8 mouse cellular contexts compared by ENCODE assay signal in genomic region chr15:80233053-80233452, GRCm38 (mm10). TPM values are rescaled to one million over a fixed set of nuclear protein-coding genes. Genes with fewer than 3 reads are reported as not detected.
DNase-seq lines count a peak whose midpoint lies in the region; ATAC-seq and TF ChIP-seq lines count a peak whose summit lies in the region.

No protein-coding gene starts in this region.

- TF ChIP-seq EP300 in lung, postnatal 0 days (IDR thresholded peaks at IDR 0.05), result no peak

- TF ChIP-seq CTCF in lung, postnatal 0 days (IDR thresholded peaks at IDR 0.05), result no peak
- no peak for TF ChIP-seq CTCF in small intestine, adult 2 months (IDR thresholded peaks at IDR 0.05; ENCODE audit: extremely low read depth, insufficient read length, insufficient replicate concordance, low read depth, low read length)

- no peak for ATAC-seq in erythroblast, adult 5-6 weeks (replicated peaks; ENCODE audit: low FRiP score, poor library complexity, severe bottlenecking)
- no peak for ATAC-seq in lung, postnatal 0 days
- ATAC-seq in limb, embryonic 13.5 days (ENCODE audit: low FRiP score, low read depth), result no peak

- DNase-seq in lung, postnatal 0 days (ENCODE audit: low spot score), result no peak
- no peak for DNase-seq in lung, postnatal 14 days
- DNase-seq in retina, embryonic 14.5 days (ENCODE audit: low spot score), result no peak
- no peak for DNase-seq in cerebellum, adult 8-10 months

- peak overlapping the region; percentile 81 for H3K27ac ChIP-seq in lung, postnatal 0 days (ENCODE audit: low read length)
- peak overlapping the region; percentile 85; the same call in 1 of the 2 replicates for H3K27ac ChIP-seq in limb, embryonic 13.5 days
- 0 out of 2 replicates have a peak overlapping the region, but pooled peaks have one; percentile 72 for H3K27ac ChIP-seq in small intestine, adult 2 months (ENCODE audit: insufficient read depth, low read depth, low read length)

- no peaks in the 10 kb centered on the region for H3K27me3 ChIP-seq in erythroblast, embryonic 14.5 days (ENCODE audit: control insufficient read depth)
- H3K27me3 ChIP-seq in lung, postnatal 0 days (replicated peaks; ENCODE audit: insufficient read depth, low read length), result no peaks in the 10 kb centered on the region
- H3K27me3 ChIP-seq in limb, embryonic 13.5 days, result no peaks in the 10 kb centered on the region
- no peaks in the 10 kb centered on the region for H3K27me3 ChIP-seq in small intestine, adult 2 months (ENCODE audit: control insufficient read depth, insufficient read depth, low read length)

- TF ChIP-seq POLR2A in small intestine, adult 2 months (IDR thresholded peaks at IDR 0.05; ENCODE audit: low read depth, low read length), result no peak

- H3K9ac ChIP-seq in lung, postnatal 0 days (replicated peaks; ENCODE audit: low read depth), result 0 out of 2 replicates have a peak overlapping the region, but pooled peaks have one; percentile 23
- 0 out of 2 replicates have a peak overlapping the region, but pooled peaks have one; percentile 39 for H3K9ac ChIP-seq in limb, embryonic 13.5 days

- 64% methylated on average over 4 of the region's 4 CpGs for WGBS in lung, postnatal 0 days
- WGBS in limb, embryonic 13.5 days, result 53% methylated on average over 4 of the region's 4 CpGs
- WGBS in small intestine, adult 2 months, result 82% methylated on average over 4 of the region's 4 CpGs

- peaks cover 48% of the 10 kb centered on the region for H3K4me1 ChIP-seq in erythroblast, embryonic 14.5 days (ENCODE audit: control insufficient read depth)
- peaks cover 13% of the 10 kb centered on the region; the same call in 1 of the 2 replicates for H3K4me1 ChIP-seq in lung, postnatal 0 days (ENCODE audit: insufficient read depth, low read depth, low read length)
- peaks cover 15% of the 10 kb centered on the region; the same call in 1 of the 2 replicates for H3K4me1 ChIP-seq in limb, embryonic 13.5 days
- H3K4me1 ChIP-seq in small intestine, adult 2 months (ENCODE audit: control insufficient read depth, insufficient read depth, insufficient read length, low read length), result peaks cover 2% of the 10 kb centered on the region; the same call in 1 of the 2 replicates

- H3K9me3 ChIP-seq in erythroblast, embryonic 14.5 days (ENCODE audit: control insufficient read depth, low read length), result no peaks in the 10 kb centered on the region
- H3K9me3 ChIP-seq in lung, postnatal 0 days (ENCODE audit: low read length), result no peaks in the 10 kb centered on the region
- H3K9me3 ChIP-seq in limb, embryonic 13.5 days, result no peaks in the 10 kb centered on the region

- H3K4me3 ChIP-seq in erythroblast, embryonic 14.5 days (replicated peaks), result peak overlapping the region; percentile 98
- H3K4me3 ChIP-seq in lung, postnatal 0 days (ENCODE audit: low read depth, low read length), result no peak overlapping the region
- peak overlapping the region; percentile 95 for H3K4me3 ChIP-seq in limb, embryonic 13.5 days
- H3K4me3 ChIP-seq in small intestine, adult 2 months (ENCODE audit: low read depth, low read length), result no peak overlapping the region

- peak overlapping the region; percentile 71; the same call in 1 of the 2 replicates for H3K4me2 ChIP-seq in lung, postnatal 0 days (replicated peaks; ENCODE audit: low read depth, low read length)
- H3K4me2 ChIP-seq in limb, embryonic 13.5 days (replicated peaks), result peak overlapping the region; percentile 87

- peaks cover 30% of the 10 kb centered on the region for H3K36me3 ChIP-seq in erythroblast, embryonic 14.5 days (ENCODE audit: control insufficient read depth)
- 0 out of 2 replicates have a peak, but pooled peaks cover 7% of the 10 kb centered on the region for H3K36me3 ChIP-seq in lung, postnatal 0 days (ENCODE audit: insufficient read depth, low read length)
- H3K36me3 ChIP-seq in limb, embryonic 13.5 days, result peaks cover 26% of the 10 kb centered on the region
- peaks cover 20% of the 10 kb centered on the region for H3K36me3 ChIP-seq in small intestine, adult 2 months (ENCODE audit: control insufficient read depth, insufficient read depth, low read length)

RNA-seq across cellular contexts. Expression of gene Mief1, which starts 0.8 kb away (rescaled TPM):
- 1.5 and 1.7 TPM in 2 replicates for polyA plus RNA-seq in erythroblast, embryonic 14.5 days (2012)
- total RNA-seq in erythroblast, adult 5-6 weeks (2015; ENCODE audit: low replicate concordance), result 6.5 and 7.7 TPM in 2 replicates
- total RNA-seq in erythroblast, adult 5-6 weeks (2017; ENCODE audit: low replicate concordance), result 17.8 and 18.8 TPM in 2 replicates
- polyA plus RNA-seq in lung, postnatal 0 days (2015; fragmentation: Nextera tagmentation; extraction: Ambion mirVana), result 13.2 and 13.7 TPM in 2 replicates
- 32.7 and 35.0 TPM in 2 replicates for polyA plus RNA-seq in limb, embryonic 13.5 days (2015; fragmentation: Nextera tagmentation; extraction: Ambion mirVana)
- 9.4 and 16.7 TPM in 2 replicates for polyA plus RNA-seq in small intestine, adult 2 months (2012; rRNA removed)

RNA-seq across cellular contexts. Expression of gene AC140267.1, which starts 2.6 kb away (rescaled TPM):
- polyA plus RNA-seq in erythroblast, embryonic 14.5 days (2012), result not detected in 2 replicates
- not detected in 2 replicates for total RNA-seq in erythroblast, adult 5-6 weeks (2015; ENCODE audit: low replicate concordance)
- total RNA-seq in erythroblast, adult 5-6 weeks (2017; ENCODE audit: low replicate concordance), result not detected in 2 replicates
- polyA plus RNA-seq in lung, postnatal 0 days (2015; fragmentation: Nextera tagmentation; extraction: Ambion mirVana), result not detected in 2 replicates
- not detected in 2 replicates for polyA plus RNA-seq in limb, embryonic 13.5 days (2015; fragmentation: Nextera tagmentation; extraction: Ambion mirVana)
- not detected in 2 replicates for polyA plus RNA-seq in small intestine, adult 2 months (2012; rRNA removed)

RNA-seq across cellular contexts. Expression of gene Atf4, which starts 21.9 kb away (rescaled TPM):
- 65.1 and 68.9 TPM in 2 replicates for polyA plus RNA-seq in erythroblast, embryonic 14.5 days (2012)
- 86.3 and 108 TPM in 2 replicates for total RNA-seq in erythroblast, adult 5-6 weeks (2015; ENCODE audit: low replicate concordance)
- total RNA-seq in erythroblast, adult 5-6 weeks (2017; ENCODE audit: low replicate concordance), result 148 and 150 TPM in 2 replicates
- 113 and 115 TPM in 2 replicates for polyA plus RNA-seq in lung, postnatal 0 days (2015; fragmentation: Nextera tagmentation; extraction: Ambion mirVana)
- 124 and 134 TPM in 2 replicates for polyA plus RNA-seq in limb, embryonic 13.5 days (2015; fragmentation: Nextera tagmentation; extraction: Ambion mirVana)
- polyA plus RNA-seq in small intestine, adult 2 months (2012; rRNA removed), result 127 and 274 TPM in 2 replicates

RNA-seq across cellular contexts. Expression of gene Rps19bp1, which starts 31.1 kb away (rescaled TPM):
- 6.6 and 8.7 TPM in 2 replicates for polyA plus RNA-seq in erythroblast, embryonic 14.5 days (2012)
- total RNA-seq in erythroblast, adult 5-6 weeks (2015; ENCODE audit: low replicate concordance), result 15.4 and 16.5 TPM in 2 replicates
- 5.0 and 10.1 TPM in 2 replicates for total RNA-seq in erythroblast, adult 5-6 weeks (2017; ENCODE audit: low replicate concordance)
- polyA plus RNA-seq in lung, postnatal 0 days (2015; fragmentation: Nextera tagmentation; extraction: Ambion mirVana), result 34.7 and 36.1 TPM in 2 replicates
- polyA plus RNA-seq in limb, embryonic 13.5 days (2015; fragmentation: Nextera tagmentation; extraction: Ambion mirVana), result 58.9 and 59.3 TPM in 2 replicates
- 19.1 and 19.3 TPM in 2 replicates for polyA plus RNA-seq in small intestine, adult 2 months (2012; rRNA removed)

RNA-seq across cellular contexts. Expression of gene Cacna1i, which starts 54.0 kb away (rescaled TPM):
- polyA plus RNA-seq in erythroblast, embryonic 14.5 days (2012), result not detected in 2 replicates
- not detected in 2 replicates for total RNA-seq in erythroblast, adult 5-6 weeks (2015; ENCODE audit: low replicate concordance)
- total RNA-seq in erythroblast, adult 5-6 weeks (2017; ENCODE audit: low replicate concordance), result not detected in 2 replicates
- polyA plus RNA-seq in lung, postnatal 0 days (2015; fragmentation: Nextera tagmentation; extraction: Ambion mirVana), result not detected in 2 replicates
- polyA plus RNA-seq in limb, embryonic 13.5 days (2015; fragmentation: Nextera tagmentation; extraction: Ambion mirVana), result 0.01 and 0.03 TPM in 2 replicates
- 0.46 and 0.85 TPM in 2 replicates for polyA plus RNA-seq in small intestine, adult 2 months (2012; rRNA removed)

Comparison
In these comparisons a context has a peak if more than half of its experiments do, and no peak if none do; other contexts are left out.
1. H3K4me3 ChIP-seq: peak in erythroblast, embryonic 14.5 days (single experiment) and limb, embryonic 13.5 days (single experiment); none in lung, postnatal 0 days (single experiment) and small intestine, adult 2 months (single experiment).
2. Peak in every context shown above with its lines, with median percentiles within 50 percentile points of each other: H3K27ac ChIP-seq.